Mouse (Mus musculus): ENCODE data around the gene Mrpl11.

- TF ChIP-seq ZNF384 (IDR thresholded peaks at IDR 0.05; ENCODE audit: low read depth, low read length) (peak; percentile 91), CHD2 (IDR thresholded peaks at IDR 0.05; ENCODE audit: low read depth, low read length) (no peak), ZC3H11A (IDR thresholded peaks at IDR 0.05; ENCODE audit: borderline replicate concordance, low read depth, low read length) (no peak), HCFC1 (IDR thresholded peaks at IDR 0.05; ENCODE audit: borderline replicate concordance, insufficient read depth, low read length) (no peak)
These were observed 36.7 kb upstream of the Mrpl11 start for GRCm38 (mm10) chr19:4925121-4925860.
